Mouse (Mus musculus): ENCODE results near the gene Gm12258.

DNA sequence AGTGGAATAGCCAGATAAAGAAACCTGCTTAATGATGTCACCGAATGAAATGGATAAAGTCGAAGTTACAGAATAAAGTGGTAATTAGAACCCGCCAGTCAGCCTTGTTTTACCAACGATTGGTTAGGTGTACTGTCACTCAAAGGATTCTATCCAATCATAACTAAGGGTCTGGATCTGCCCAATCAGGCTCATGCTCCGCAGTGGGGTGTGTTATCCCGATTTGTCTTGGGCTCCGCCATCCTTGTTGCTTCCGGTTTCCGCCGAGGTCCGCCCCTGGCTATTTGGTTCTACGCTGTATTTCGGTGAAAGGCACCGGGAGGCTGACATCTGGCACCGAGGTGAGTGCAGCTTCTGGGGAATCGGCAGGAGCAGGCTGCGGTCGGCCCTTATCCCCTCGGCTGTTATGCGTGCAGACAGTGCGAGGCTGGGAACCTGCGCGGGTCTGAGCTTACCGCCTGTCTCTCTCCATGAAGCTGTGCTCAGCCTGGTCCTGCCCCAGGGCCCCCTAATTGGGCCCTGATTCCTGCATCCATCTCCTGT lies at the start of gene Gm12258:
- TF ChIP-seq CTCF (IDR thresholded peaks at IDR 0.05; ENCODE audit: low read depth, low read length) (no peak), POLR2A (IDR thresholded peaks at IDR 0.05; ENCODE audit: extremely low read depth, insufficient read depth, low read length) (peak; percentile 44; the same call in 1 of the 2 replicates)

Data from liver, adult 2 months (tissue).